Mouse (Mus musculus) ES-Bruce4 (cell line): ENCODE data around the gene Esrrg.

ENCODE experiments used
- CTCF ChIP-seq: IDR thresholded peaks from one replicate; pipeline ENCODE4 v1.8.1; 2011; ENCODE audit warnings: low read depth, low read length
- EP300 ChIP-seq: IDR thresholded peaks from 2 replicates; pipeline ENCODE4 v1.6.1; 2011; ENCODE audit warnings: low read depth, low read length; ENCODE audit not compliant: insufficient read depth
- POLR2A ChIP-seq: IDR thresholded peaks from one replicate; pipeline ENCODE4 v1.8.1; 2011; ENCODE audit warnings: low read length; ENCODE audit not compliant: insufficient read depth

DNA sequence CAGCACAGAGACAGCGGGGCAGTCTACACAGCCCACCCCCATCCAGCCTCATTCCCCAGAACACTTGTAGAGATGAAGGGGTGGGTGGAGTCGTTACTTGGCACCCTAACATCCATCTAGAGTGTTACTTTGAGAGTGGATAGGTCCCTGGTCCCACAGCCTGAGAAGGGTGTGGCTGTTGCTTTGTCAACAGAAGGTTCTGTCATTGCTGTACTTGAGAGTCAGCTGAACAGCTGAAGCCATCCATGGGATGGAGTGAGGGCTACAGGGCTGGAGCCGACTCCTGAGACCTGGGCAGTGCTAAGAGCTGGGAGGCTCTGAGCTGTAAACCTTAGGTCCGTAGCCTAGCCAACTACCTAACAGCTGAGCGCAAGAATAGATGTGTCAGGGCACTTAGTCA lies 352.9 kb downstream of the Esrrg start:
- TF ChIP-seq CTCF (no peak), POLR2A (no peak), EP300 (no peak)
